Mouse (Mus musculus): Measurements from ENCODE around the gene Get4. TPM values are rescaled to one million over a fixed set of nuclear protein-coding genes. Genes with fewer than 3 reads are reported as not detected.

Gene Get4
- 134 TPM for polyA plus RNA-seq (2021)

GRCm38 (mm10) chr5:139252081-139252909 is at the start of gene Get4:
TSS of gene Get4 (plus strand) at chr5:139252324.
- no peak for TF ChIP-seq CTCF (IDR thresholded peaks at IDR 0.05)
- ChIA-PET POLR2A (interaction anchor here (1.0 to 1.9 kb wide), 8 partner anchors 9 to 95 kb away, joined by 3 to 6 read pairs (median 4); no protein-coding TSS in a partner anchor), CTCF (interaction anchor here (0.9 to 1.6 kb wide), 3 partner anchors 10 to 93 kb away, joined by 3 to 4 read pairs (median 3); no protein-coding TSS in a partner anchor)
- in situ Hi-C loops (cut with MboI; ENCODE audit: low pct_unique_long_range_greater_than_20kb) = no loop called here
- ATAC-seq (peak; percentile 87), DNase-seq (ENCODE audit: low read depth, low spot score) (peak; percentile 98)
- H3K27me3 ChIP-seq = no peaks in the 10 kb centered on the region

GRCm38 (mm10) chr5:139203312-139203711 is 48.8 kb upstream of the Get4 start:
- in situ Hi-C loops (cut with MboI; ENCODE audit: low pct_unique_long_range_greater_than_20kb) = no loop called here
- CTCF ChIA-PET = no interaction called here
- DNase-seq (ENCODE audit: low read depth, low spot score) (no peak), ATAC-seq (no peak)
- no peak for TF ChIP-seq CTCF (IDR thresholded peaks at IDR 0.05)
- POLR2A ChIA-PET = no interaction called here
- no peaks in the 10 kb centered on the region for H3K27me3 ChIP-seq

- ATAC-seq (no peak), DNase-seq (ENCODE audit: low read depth, low spot score) (no peak)
- no peaks in the 10 kb centered on the region for H3K27me3 ChIP-seq
- CTCF ChIA-PET = interaction anchor here (1.5 kb wide), 1 partner anchor 9 kb away, joined by 5 read pairs; no protein-coding TSS in a partner anchor
- in situ Hi-C loops (cut with MboI; ENCODE audit: low pct_unique_long_range_greater_than_20kb) = no loop called here
- TF ChIP-seq CTCF (IDR thresholded peaks at IDR 0.05) = no peak
- POLR2A ChIA-PET = no interaction called here
These were observed 46.0 kb upstream of the Get4 start for GRCm38 (mm10) chr5:139206081-139206480.

- no peaks in the 10 kb centered on the region for H3K27me3 ChIP-seq
- ATAC-seq = no peak
- POLR2A ChIA-PET = no interaction called here
These were observed 45.6 kb upstream of the Get4 start for GRCm38 (mm10) chr5:139206525-139206924.

GRCm38 (mm10) chr5:139208183-139208582 is 43.9 kb upstream of the Get4 start:
- ATAC-seq = no peak
- POLR2A ChIA-PET = no interaction called here
- in situ Hi-C loops (cut with MboI; ENCODE audit: low pct_unique_long_range_greater_than_20kb) = no loop called here
- no peak for TF ChIP-seq CTCF (IDR thresholded peaks at IDR 0.05)
- no peak for DNase-seq (ENCODE audit: low read depth, low spot score)
- H3K27me3 ChIP-seq = no peaks in the 10 kb centered on the region
- CTCF ChIA-PET = interaction anchor here (1.0 to 1.1 kb wide), 2 partner anchors 15 to 18 kb away, joined by 3 read pairs; no protein-coding TSS in a partner anchor

More at GRCm38 (mm10) chr5:139206525-139206924, 45.6 kb upstream of the Get4 start:
- CTCF ChIA-PET = interaction anchor here (1.5 kb wide), 1 partner anchor 9 kb away, joined by 5 read pairs; no protein-coding TSS in a partner anchor
- TF ChIP-seq CTCF (IDR thresholded peaks at IDR 0.05) = no peak
- in situ Hi-C loops (cut with MboI; ENCODE audit: low pct_unique_long_range_greater_than_20kb) = no loop called here
- no peak for DNase-seq (ENCODE audit: low read depth, low spot score)

GRCm38 (mm10) chr5:139208871-139209684 is 43.0 kb upstream of the Get4 start:
- ATAC-seq (no peak), DNase-seq (ENCODE audit: low read depth, low spot score) (no peak)
- CTCF ChIA-PET = interaction anchor here (1.0 to 1.1 kb wide), 2 partner anchors 14 to 19 kb away, joined by 3 read pairs; no protein-coding TSS in a partner anchor
- POLR2A ChIA-PET = no interaction called here
- TF ChIP-seq CTCF (IDR thresholded peaks at IDR 0.05) = no peak
- H3K27me3 ChIP-seq = no peaks in the 10 kb centered on the region
- in situ Hi-C loops (cut with MboI; ENCODE audit: low pct_unique_long_range_greater_than_20kb) = no loop called here

- ATAC-seq = no peak
- no peak for TF ChIP-seq CTCF (IDR thresholded peaks at IDR 0.05)
- ChIA-PET CTCF (no interaction called here), POLR2A (interaction anchor here (1.7 kb wide), 1 partner anchor 9 kb away, joined by 4 read pairs; the partner anchor contains the start of gene Sun1)
- in situ Hi-C loops (cut with MboI; ENCODE audit: low pct_unique_long_range_greater_than_20kb) = no loop called here
- DNase-seq (ENCODE audit: low read depth, low spot score) = no peak
- H3K27me3 ChIP-seq = no peaks in the 10 kb centered on the region
These were observed 42.5 kb upstream of the Get4 start for GRCm38 (mm10) chr5:139209685-139210026.

GRCm38 (mm10) chr5:139211737-139212385 is 40.3 kb upstream of the Get4 start:
- no peak for ATAC-seq
- no peak for DNase-seq (ENCODE audit: low read depth, low spot score)
- CTCF ChIA-PET = no interaction called here
- no peak for TF ChIP-seq CTCF (IDR thresholded peaks at IDR 0.05)
- H3K27me3 ChIP-seq = no peaks in the 10 kb centered on the region
- in situ Hi-C loops (cut with MboI; ENCODE audit: low pct_unique_long_range_greater_than_20kb) = no loop called here
- POLR2A ChIA-PET = no interaction called here

GRCm38 (mm10) chr5:139214298-139214697 is 37.8 kb upstream of the Get4 start:
- no peak for TF ChIP-seq CTCF (IDR thresholded peaks at IDR 0.05)
- in situ Hi-C loops (cut with MboI; ENCODE audit: low pct_unique_long_range_greater_than_20kb) = no loop called here
- POLR2A ChIA-PET = interaction anchor here (1.1 kb wide), 1 partner anchor 9 kb away, joined by 4 read pairs; no protein-coding TSS in a partner anchor
- CTCF ChIA-PET = interaction anchor here (0.9 kb wide), 1 partner anchor 56 kb away, joined by 4 read pairs; no protein-coding TSS in a partner anchor
- no peaks in the 10 kb centered on the region for H3K27me3 ChIP-seq
- no peak for ATAC-seq
- DNase-seq (ENCODE audit: low read depth, low spot score) = no peak

GRCm38 (mm10) chr5:139215184-139215583 is 36.9 kb upstream of the Get4 start:
- DNase-seq (ENCODE audit: low read depth, low spot score) (peak; percentile 57), ATAC-seq (peak; percentile 79)
- H3K27me3 ChIP-seq = no peaks in the 10 kb centered on the region
- ChIA-PET CTCF (no interaction called here), POLR2A (no interaction called here)
- in situ Hi-C loops (cut with MboI; ENCODE audit: low pct_unique_long_range_greater_than_20kb) = no loop called here
- no peak for TF ChIP-seq CTCF (IDR thresholded peaks at IDR 0.05)
